Mouse (Mus musculus): ENCODE results near the gene Eif4a3. TPM values are rescaled to one million over a fixed set of nuclear protein-coding genes. Genes with fewer than 3 reads are reported as not detected.

Eif4a3 gene
- total and polyA plus RNA-seq, 3 experiments, result 427 to 608 (median 521) TPM

DNA sequence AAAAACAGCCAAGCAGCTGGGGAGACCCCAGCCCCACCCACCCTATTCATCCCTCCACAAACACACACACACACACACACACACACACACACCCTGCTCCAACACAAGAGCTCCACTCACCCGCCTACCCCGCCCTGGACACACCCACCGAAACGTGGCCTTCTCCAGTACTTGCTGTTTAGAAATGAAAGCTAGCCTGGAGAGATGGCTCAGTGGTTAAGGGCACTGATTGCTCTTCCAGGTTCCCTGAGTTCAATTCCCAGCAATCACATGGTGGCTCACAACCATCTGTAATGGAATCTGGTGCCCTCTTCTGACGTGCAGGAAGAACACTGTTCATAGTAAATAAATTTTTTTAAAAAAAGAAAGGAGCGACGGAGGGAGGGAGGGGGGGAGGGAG is 34.1 kb downstream of the Eif4a3 start:
- Histone ChIP-seq H3K79me2 (ENCODE audit: control insufficient read depth, insufficient read depth, low read length, poor library complexity) (peaks cover 6% of the 10 kb centered on the region), H3K4me3 (ENCODE audit: control insufficient read depth in 1 of 2, insufficient read depth in 1 of 2, low read depth in 2 of 2, low read length in 2 of 2) (no peak overlapping the region), H3K27me3 (ENCODE audit: control insufficient read depth in 1 of 2, insufficient read depth in 2 of 2, low read length in 2 of 2) (no peaks in the 10 kb centered on the region), H3K27ac (ENCODE audit: control insufficient read depth, low read depth, low read length) (no peak overlapping the region), H3K36me3 (ENCODE audit: control insufficient read depth in 1 of 2, insufficient read depth in 2 of 2, low read length in 2 of 2) (peaks cover 0 to 6% of the 10 kb centered on the region in 2 experiments; a peak in 1 of 4 replicates), H3K4me1 (ENCODE audit: control insufficient read depth in 1 of 2, insufficient read depth in 2 of 2, low read length in 2 of 2) (peaks cover 3 to 20% of the 10 kb centered on the region in 2 experiments), H3K9me3 (replicated peaks; ENCODE audit: insufficient read depth, low read length) (no peaks in the 10 kb centered on the region), H3K9ac (ENCODE audit: control insufficient read depth, low read depth, low read length, poor library complexity, severe bottlenecking) (no peak overlapping the region)
- TF ChIP-seq CTCF (IDR thresholded peaks at IDR 0.05 in 2 of 3, conservative IDR thresholded peaks at IDR 0.05 in 1 of 3; ENCODE audit: control insufficient read depth in 1 of 3, insufficient read depth in 1 of 3, low read depth in 2 of 3, low read length in 3 of 3, poor library complexity in 1 of 3, severe bottlenecking in 1 of 3), result peak in 1 of 3 experiments; percentile 9; a peak in 1 of 6 replicates
- TF ChIP-seq ZC3H11A (IDR thresholded peaks at IDR 0.05; ENCODE audit: low read depth, low read length), result no peak
- DNase-seq (ENCODE audit: low read depth, low spot score), result no peak

DNA sequence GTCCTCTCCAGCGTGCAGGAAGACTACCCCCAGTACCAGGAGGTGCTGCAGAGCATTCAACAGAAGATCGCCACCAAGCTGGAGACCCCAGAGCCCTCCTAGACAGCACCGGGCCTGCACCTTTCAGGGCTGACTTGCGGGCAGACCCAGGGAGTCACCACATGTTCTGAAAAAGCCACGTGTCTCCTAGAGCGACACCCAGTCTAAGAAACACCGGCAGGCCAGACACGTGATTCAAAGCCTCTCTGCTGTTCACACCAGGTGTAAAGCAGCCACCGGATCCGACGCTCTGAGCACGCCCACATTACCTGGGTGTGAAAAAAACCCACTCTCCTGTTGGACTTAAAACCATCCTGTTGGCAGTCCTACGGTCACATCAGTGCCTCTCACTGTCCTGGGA is 35.5 kb downstream of the Eif4a3 start:
- H3K9me3 ChIP-seq (replicated peaks; ENCODE audit: insufficient read depth, low read length), result no peaks in the 10 kb centered on the region
- no peak overlapping the region for H3K4me3 ChIP-seq (ENCODE audit: control insufficient read depth in 1 of 2, insufficient read depth in 1 of 2, low read depth in 2 of 2, low read length in 2 of 2)
- no peak for DNase-seq (ENCODE audit: low read depth, low spot score)
- H3K27ac ChIP-seq (ENCODE audit: control insufficient read depth, low read depth, low read length), result no peak overlapping the region
- H3K36me3 ChIP-seq (ENCODE audit: control insufficient read depth in 1 of 2, insufficient read depth in 2 of 2, low read length in 2 of 2), result peaks cover 0 to 6% of the 10 kb centered on the region in 2 experiments; a peak in 1 of 4 replicates
- peaks cover 6% of the 10 kb centered on the region for H3K79me2 ChIP-seq (ENCODE audit: control insufficient read depth, insufficient read depth, low read length, poor library complexity)
- H3K27me3 ChIP-seq (ENCODE audit: control insufficient read depth in 1 of 2, insufficient read depth in 2 of 2, low read length in 2 of 2), result no peaks in the 10 kb centered on the region
- TF ChIP-seq SIN3A (IDR thresholded peaks at IDR 0.05; ENCODE audit: low read length) (no peak), ZNF384 (IDR thresholded peaks at IDR 0.05; ENCODE audit: low read depth, low read length) (no peak), MAFK (IDR thresholded peaks at IDR 0.05; ENCODE audit: borderline replicate concordance, low read depth, low read length) (no peak), TAL1 (IDR thresholded peaks at IDR 0.05; ENCODE audit: low read length) (no peak), SMC3 (IDR thresholded peaks at IDR 0.05; ENCODE audit: low read depth, low read length) (no peak), ZC3H11A (IDR thresholded peaks at IDR 0.05; ENCODE audit: low read depth, low read length) (no peak), E2F4 (IDR thresholded peaks at IDR 0.05; ENCODE audit: borderline replicate concordance, low read depth, low read length) (no peak), POLR2A (IDR thresholded peaks at IDR 0.05; ENCODE audit: control insufficient read depth in 1 of 2, insufficient read depth in 1 of 2, low read depth in 1 of 2, low read length in 2 of 2, poor library complexity in 1 of 2) (no peak), KAT2A (conservative IDR thresholded peaks at IDR 0.05; ENCODE audit: low read depth, low read length) (no peak), ELF1 (IDR thresholded peaks at IDR 0.05; ENCODE audit: low read depth, low read length) (no peak), MYB (IDR thresholded peaks at IDR 0.05; ENCODE audit: low read depth, low read length) (no peak), ZKSCAN1 (IDR thresholded peaks at IDR 0.05; ENCODE audit: low read depth, low read length) (no peak), TBP (IDR thresholded peaks at IDR 0.05; ENCODE audit: low read depth, low read length) (no peak), POLR2AphosphoS5 (IDR thresholded peaks at IDR 0.05; ENCODE audit: borderline replicate concordance, low read depth, low read length) (no peak)
- H3K9ac ChIP-seq (ENCODE audit: control insufficient read depth, low read depth, low read length, poor library complexity, severe bottlenecking), result no peak overlapping the region
- peaks cover 3 to 25% of the 10 kb centered on the region in 2 experiments for H3K4me1 ChIP-seq (ENCODE audit: control insufficient read depth in 1 of 2, insufficient read depth in 2 of 2, low read length in 2 of 2)

DNA sequence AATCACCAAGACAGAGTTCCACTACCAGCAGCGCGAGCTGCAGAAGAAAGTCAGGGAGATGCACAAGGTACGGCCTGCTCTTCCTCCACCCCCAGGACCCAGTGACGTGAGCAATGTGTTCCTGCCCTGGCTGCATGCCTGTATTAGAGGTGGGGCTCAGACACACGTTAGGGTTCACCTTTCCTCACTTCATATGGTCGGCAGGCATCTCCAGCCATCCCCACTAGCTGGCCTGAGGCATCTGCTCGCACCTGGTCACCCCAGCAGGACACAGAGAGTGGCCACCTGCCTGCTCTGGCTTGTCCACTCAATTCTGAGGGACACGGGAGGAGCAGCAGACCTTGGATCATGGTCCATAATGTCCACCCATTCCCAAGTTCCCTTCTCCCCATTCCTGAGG is 39.9 kb downstream of the Eif4a3 start:
- H3K4me1 ChIP-seq (ENCODE audit: control insufficient read depth in 1 of 2, insufficient read depth in 2 of 2, low read length in 2 of 2), result peaks cover 0 to 8% of the 10 kb centered on the region in 2 experiments; a peak in 3 of 4 replicates
- H3K36me3 ChIP-seq (ENCODE audit: control insufficient read depth in 1 of 2, insufficient read depth in 2 of 2, low read length in 2 of 2), result no peaks in the 10 kb centered on the region
- no peaks in the 10 kb centered on the region for H3K27me3 ChIP-seq (ENCODE audit: control insufficient read depth in 1 of 2, insufficient read depth in 2 of 2, low read length in 2 of 2)
- no peaks in the 10 kb centered on the region for H3K79me2 ChIP-seq (ENCODE audit: control insufficient read depth, insufficient read depth, low read length, poor library complexity)
- no peak overlapping the region for H3K27ac ChIP-seq (ENCODE audit: control insufficient read depth, low read depth, low read length)
- no peak for DNase-seq (ENCODE audit: low read depth, low spot score)
- H3K4me3 ChIP-seq (ENCODE audit: control insufficient read depth in 1 of 2, insufficient read depth in 1 of 2, low read depth in 2 of 2, low read length in 2 of 2), result no peak overlapping the region
- H3K9ac ChIP-seq (ENCODE audit: control insufficient read depth, low read depth, low read length, poor library complexity, severe bottlenecking), result no peak overlapping the region
- no peaks in the 10 kb centered on the region for H3K9me3 ChIP-seq (replicated peaks; ENCODE audit: insufficient read depth, low read length)
- no peak for TF ChIP-seq RAD21 (IDR thresholded peaks at IDR 0.05; ENCODE audit: low read depth, low read length)
- no peak for TF ChIP-seq TBP (IDR thresholded peaks at IDR 0.05; ENCODE audit: low read depth, low read length)
- no peak for TF ChIP-seq POLR2A (IDR thresholded peaks at IDR 0.05; ENCODE audit: control insufficient read depth in 1 of 2, insufficient read depth in 1 of 2, low read depth in 1 of 2, low read length in 2 of 2, poor library complexity in 1 of 2)
- no peak for TF ChIP-seq POLR2AphosphoS5 (IDR thresholded peaks at IDR 0.05; ENCODE audit: borderline replicate concordance, low read depth, low read length)
- TF ChIP-seq POLR2AphosphoS2 (IDR thresholded peaks at IDR 0.05; ENCODE audit: low read length), result no peak
- TF ChIP-seq GATA1 (IDR thresholded peaks at IDR 0.05; ENCODE audit: low read depth, low read length), result no peak
- TF ChIP-seq ELF1 (IDR thresholded peaks at IDR 0.05; ENCODE audit: low read depth, low read length), result no peak
- no peak for TF ChIP-seq SIN3A (IDR thresholded peaks at IDR 0.05; ENCODE audit: low read length)
- TF ChIP-seq USF2 (IDR thresholded peaks at IDR 0.05; ENCODE audit: borderline replicate concordance in 1 of 2, insufficient read depth in 1 of 2, low read depth in 1 of 2, low read length in 2 of 2), result no peak
- TF ChIP-seq TAL1 (IDR thresholded peaks at IDR 0.05; ENCODE audit: low read length), result no peak
- no peak for TF ChIP-seq MYB (IDR thresholded peaks at IDR 0.05; ENCODE audit: low read depth, low read length)
- no peak for TF ChIP-seq KAT2A (conservative IDR thresholded peaks at IDR 0.05; ENCODE audit: low read depth, low read length)
- TF ChIP-seq BHLHE40 (IDR thresholded peaks at IDR 0.05; ENCODE audit: borderline replicate concordance, low read depth, low read length), result no peak
- TF ChIP-seq E2F4 (IDR thresholded peaks at IDR 0.05; ENCODE audit: borderline replicate concordance, low read depth, low read length), result no peak
- no peak for TF ChIP-seq ZKSCAN1 (IDR thresholded peaks at IDR 0.05; ENCODE audit: low read depth, low read length)
- no peak for TF ChIP-seq JUND (IDR thresholded peaks at IDR 0.05; ENCODE audit: low read depth, low read length)
- TF ChIP-seq MYC (IDR thresholded peaks at IDR 0.05; ENCODE audit: low read depth, low read length), result no peak
- TF ChIP-seq MXI1 (IDR thresholded peaks at IDR 0.05; ENCODE audit: low read depth, low read length), result no peak
- no peak for TF ChIP-seq NRF1 (IDR thresholded peaks at IDR 0.05; ENCODE audit: insufficient read depth, low read depth, low read length, poor library complexity, severe bottlenecking)
